Mouse (Mus musculus) left cerebral cortex, adult 11 months (tissue): ENCODE data around the gene Lrmda.

ENCODE experiments used
- DNase-seq: peaks from one replicate; pipeline ENCODE4 v3.0.0; 2022; ENCODE audit warnings: low spot score

Lrmda gene

GRCm38 (mm10) chr14:22093124-22093523 lies 73.6 kb downstream of the Lrmda start:
- DNase-seq: no peak

- DNase-seq: no peak
Observed at GRCm38 (mm10) chr14:22101961-22102805, 82.7 kb downstream of the Lrmda start.

- no peak for DNase-seq
Observed at GRCm38 (mm10) chr14:22105855-22106254, 86.3 kb downstream of the Lrmda start.

- no peak for DNase-seq
Observed at GRCm38 (mm10) chr14:22106777-22107176, 87.3 kb downstream of the Lrmda start.

GRCm38 (mm10) chr14:22109423-22109822 lies 89.9 kb downstream of the Lrmda start:
- DNase-seq: no peak

GRCm38 (mm10) chr14:22113463-22114361 lies 94.2 kb downstream of the Lrmda start:
- DNase-seq: no peak

GRCm38 (mm10) chr14:22114651-22115351 lies 95.3 kb downstream of the Lrmda start:
- DNase-seq: no peak

GRCm38 (mm10) chr14:22118096-22118495 lies 98.6 kb downstream of the Lrmda start:
- DNase-seq: no peak

GRCm38 (mm10) chr14:22118512-22118911 lies 99.0 kb downstream of the Lrmda start:
- DNase-seq: no peak

- DNase-seq: no peak
Observed at GRCm38 (mm10) chr14:22126276-22126675, 106.8 kb downstream of the Lrmda start.

- DNase-seq: no peak
Observed at GRCm38 (mm10) chr14:22126859-22127258, 107.3 kb downstream of the Lrmda start.

GRCm38 (mm10) chr14:22130950-22131585 lies 111.6 kb downstream of the Lrmda start:
- DNase-seq: no peak

GRCm38 (mm10) chr14:22139281-22139680 lies 119.8 kb downstream of the Lrmda start:
- no peak for DNase-seq

- DNase-seq: no peak
Observed at GRCm38 (mm10) chr14:22144014-22144413, 124.5 kb downstream of the Lrmda start.

GRCm38 (mm10) chr14:22145863-22146262 lies 126.4 kb downstream of the Lrmda start:
- no peak for DNase-seq

- DNase-seq: no peak
Observed at GRCm38 (mm10) chr14:22146508-22147044, 127.1 kb downstream of the Lrmda start.

- DNase-seq: no peak
Observed at GRCm38 (mm10) chr14:22147341-22148024, 128.0 kb downstream of the Lrmda start.

- no peak for DNase-seq
Observed at GRCm38 (mm10) chr14:22152701-22153100, 133.2 kb downstream of the Lrmda start.

- DNase-seq: no peak
Observed at GRCm38 (mm10) chr14:22154096-22154495, 134.6 kb downstream of the Lrmda start.

GRCm38 (mm10) chr14:22155034-22155433 lies 135.5 kb downstream of the Lrmda start:
- no peak for DNase-seq

- DNase-seq: no peak
Observed at GRCm38 (mm10) chr14:22155512-22156026, 136.1 kb downstream of the Lrmda start.
